Mouse (Mus musculus) hindbrain, embryonic 14.5 days (tissue): ENCODE measurements around the gene Glb1. TPM values are rescaled to one million over a fixed set of nuclear protein-coding genes. Genes with fewer than 3 reads are reported as not detected.

Experiments used
- ATAC-seq: fragments of 200-750 bp; cut with Nextera tagmentation; 2 replicates; pipeline ENCODE4 v1.8.0; 2017; ENCODE audit warnings: moderate number of reproducible peaks, mild to moderate bottlenecking, moderate TSS enrichment, moderate library complexity; ENCODE audit not compliant: low FRiP score
- DNase-seq: peaks from one replicate; pipeline ENCODE4 v3.0.0-alpha.2; 2015; ENCODE audit warnings: low spot score
- H3K27ac ChIP-seq: fragments of 300-500 bp; sonication (generic); 2 replicates; pipeline ENCODE4 v1.5.1; 2014; ENCODE audit warnings: mild to moderate bottlenecking, moderate library complexity
- H3K27me3 ChIP-seq: fragments of 300-500 bp; sonication (generic); 2 replicates; pipeline ENCODE4 v1.6.1; 2014; ENCODE audit warnings: mild to moderate bottlenecking, low read length, mixed read lengths; ENCODE audit not compliant: control insufficient read depth, insufficient read depth
- H3K36me3 ChIP-seq: fragments of 300-500 bp; sonication (generic); replicated peaks from 2 replicates; pipeline ENCODE4 v1.6.1; 2014; ENCODE audit not compliant: control insufficient read depth, insufficient read depth
- H3K4me1 ChIP-seq: fragments of 300-500 bp; sonication (generic); replicated peaks from 2 replicates; pipeline ENCODE4 v1.6.1; 2014; ENCODE audit warnings: antibody characterized with exemption, low read length, mixed read lengths; ENCODE audit not compliant: control insufficient read depth, insufficient read depth
- H3K4me2 ChIP-seq: fragments of 300-500 bp; sonication (generic); replicated peaks from 2 replicates; pipeline ENCODE4 v1.6.1; 2014; ENCODE audit warnings: mild to moderate bottlenecking, moderate library complexity
- H3K4me3 ChIP-seq: fragments of 300-500 bp; sonication (generic); replicated peaks from 2 replicates; pipeline ENCODE4 v1.5.1; 2014; ENCODE audit warnings: mild to moderate bottlenecking, low read length
- H3K9ac ChIP-seq: fragments of 300-500 bp; sonication (generic); 2 replicates; pipeline ENCODE4 v1.6.1; 2014
- H3K9me3 ChIP-seq: fragments of 300-500 bp; sonication (generic); 2 replicates; pipeline ENCODE4 v1.6.1; 2016; ENCODE audit warnings: low read length; ENCODE audit not compliant: control insufficient read depth
- WGBS: fragments of 180-500 bp; shearing (Covaris S2); extraction: QIAGEN DNeasy Blood & Tissue Kit; methylation state at CpG from one replicate; pipeline ENCODE4 v1.1.7; 2014; 5-methylcytosine and 5-hydroxymethylcytosine counted together
- polyA plus RNA-seq: library from polyadenylated mRNA; unstranded; fragments of >200 nt; fragmentation: Nextera tagmentation; extraction: Ambion mirVana; gene quantifications from 2 replicates; pipeline ENCODE4 v1.2.1, GENCODE M21; 2014

The Glb1 gene
- polyA plus RNA-seq, 1 experiment from 2014 or later = 36.2 TPM

GRCm38 (mm10) chr9:114498218-114498617, 97.3 kb downstream of the Glb1 start:
- ATAC-seq (no peak), DNase-seq (peak; percentile 81)
- no peak overlapping the region for H3K4me3 ChIP-seq
- peak overlapping the region; percentile 20; the same call in 1 of the 2 replicates for H3K4me2 ChIP-seq
- no peak overlapping the region for H3K27ac ChIP-seq
- H3K4me1 ChIP-seq = no peaks in the 10 kb centered on the region
- WGBS = 13% methylated on average over 11 of the region's 11 CpGs
- no peaks in the 10 kb centered on the region for H3K27me3 ChIP-seq
- no peaks in the 10 kb centered on the region for H3K36me3 ChIP-seq
- no peak overlapping the region for H3K9ac ChIP-seq
- no peaks in the 10 kb centered on the region for H3K9me3 ChIP-seq

GRCm38 (mm10) chr9:114499783-114500515, 99.1 kb downstream of the Glb1 start:
- no peaks in the 10 kb centered on the region for H3K36me3 ChIP-seq
- H3K4me1 ChIP-seq = no peaks in the 10 kb centered on the region
- 23% methylated on average over 15 of the region's 15 CpGs for WGBS
- no peak overlapping the region for H3K4me3 ChIP-seq
- no peaks in the 10 kb centered on the region for H3K9me3 ChIP-seq
- H3K27ac ChIP-seq = no peak overlapping the region
- H3K27me3 ChIP-seq = no peaks in the 10 kb centered on the region
- no peak overlapping the region for H3K4me2 ChIP-seq
- no peak overlapping the region for H3K9ac ChIP-seq
- ATAC-seq (no peak), DNase-seq (peak; percentile 71)

- no peaks in the 10 kb centered on the region for H3K36me3 ChIP-seq
- 92% methylated on average over 7 of the region's 7 CpGs for WGBS
Measured at GRCm38 (mm10) chr9:114501111-114501510, 100.2 kb downstream of the Glb1 start.

GRCm38 (mm10) chr9:114501913-114502312, 101.0 kb downstream of the Glb1 start:
- Histone ChIP-seq H3K4me2 (no peak overlapping the region), H3K36me3 (no peaks in the 10 kb centered on the region), H3K27ac (no peak overlapping the region), H3K9me3 (no peaks in the 10 kb centered on the region), H3K27me3 (no peaks in the 10 kb centered on the region), H3K4me1 (no peaks in the 10 kb centered on the region), H3K4me3 (no peak overlapping the region), H3K9ac (no peak overlapping the region)
- ATAC-seq = no peak
- DNase-seq = no peak
- WGBS = 98% methylated on average over 11 of the region's 11 CpGs

More at GRCm38 (mm10) chr9:114501111-114501510, 100.2 kb downstream of the Glb1 start:
- Histone ChIP-seq H3K4me1 (no peaks in the 10 kb centered on the region), H3K4me2 (no peak overlapping the region), H3K9ac (no peak overlapping the region), H3K27me3 (no peaks in the 10 kb centered on the region), H3K4me3 (no peak overlapping the region), H3K27ac (no peak overlapping the region), H3K9me3 (no peaks in the 10 kb centered on the region)
- DNase-seq (no peak), ATAC-seq (no peak)

GRCm38 (mm10) chr9:114502711-114503427, 102.0 kb downstream of the Glb1 start:
- no peak overlapping the region for H3K4me2 ChIP-seq
- no peaks in the 10 kb centered on the region for H3K4me1 ChIP-seq
- DNase-seq = no peak
- no peak for ATAC-seq
- no peak overlapping the region for H3K27ac ChIP-seq
- H3K4me3 ChIP-seq = no peak overlapping the region
- H3K36me3 ChIP-seq = no peaks in the 10 kb centered on the region
- H3K9ac ChIP-seq = no peak overlapping the region
- 76% methylated on average over 15 of the region's 15 CpGs for WGBS
- no peaks in the 10 kb centered on the region for H3K27me3 ChIP-seq
- no peaks in the 10 kb centered on the region for H3K9me3 ChIP-seq

GRCm38 (mm10) chr9:114504816-114505215, 103.9 kb downstream of the Glb1 start, which contains the start of gene Ccr4:
Gene Ccr4 (minus strand): TSS chr9:114504916.
- ATAC-seq = no peak
- H3K9me3 ChIP-seq = no peaks in the 10 kb centered on the region
- no peaks in the 10 kb centered on the region for H3K27me3 ChIP-seq
- H3K4me2 ChIP-seq = no peak within 1 kb of the TSS
- H3K36me3 ChIP-seq = no peaks in the 10 kb centered on the region
- H3K9ac ChIP-seq = no peak within 1 kb of the TSS
- DNase-seq = no peak
- no peaks in the 10 kb centered on the region for H3K4me1 ChIP-seq
- H3K4me3 ChIP-seq = no peak within 1 kb of the TSS
- 95% methylated on average over 9 of the region's 9 CpGs for WGBS
- H3K27ac ChIP-seq = no peak within 1 kb of the TSS

- 81% methylated on average over 4 of the region's 4 CpGs for WGBS
- Histone ChIP-seq H3K9ac (no peak overlapping the region), H3K4me1 (no peaks in the 10 kb centered on the region)
Measured at GRCm38 (mm10) chr9:114506564-114506963, 105.7 kb downstream of the Glb1 start.

GRCm38 (mm10) chr9:114507421-114507820, 106.5 kb downstream of the Glb1 start:
- no peak for DNase-seq
- WGBS = 93% methylated on average over 9 of the region's 9 CpGs
- ATAC-seq = no peak
- H3K9me3 ChIP-seq = peaks cover 14% of the 10 kb centered on the region
- no peak overlapping the region for H3K4me2 ChIP-seq
- H3K9ac ChIP-seq = no peak overlapping the region
- no peaks in the 10 kb centered on the region for H3K4me1 ChIP-seq
- H3K27ac ChIP-seq = no peak overlapping the region
- H3K4me3 ChIP-seq = no peak overlapping the region
- H3K36me3 ChIP-seq = peaks cover under 1% of the 10 kb centered on the region; the same call in 1 of the 2 replicates
- H3K27me3 ChIP-seq = no peaks in the 10 kb centered on the region

More at GRCm38 (mm10) chr9:114506564-114506963, 105.7 kb downstream of the Glb1 start:
- Histone ChIP-seq H3K4me2 (no peak overlapping the region), H3K27ac (no peak overlapping the region), H3K36me3 (no peaks in the 10 kb centered on the region), H3K4me3 (no peak overlapping the region), H3K27me3 (no peaks in the 10 kb centered on the region), H3K9me3 (peaks cover 5% of the 10 kb centered on the region; the same call in 1 of the 2 replicates)
- DNase-seq = no peak
- no peak for ATAC-seq

- ATAC-seq (no peak), DNase-seq (no peak)
- no peak overlapping the region for H3K4me2 ChIP-seq
- H3K36me3 ChIP-seq = peaks cover 17% of the 10 kb centered on the region
- H3K4me1 ChIP-seq = no peaks in the 10 kb centered on the region
- no peak overlapping the region for H3K27ac ChIP-seq
- WGBS = 98% methylated on average over 9 of the region's 9 CpGs
- no peaks in the 10 kb centered on the region for H3K27me3 ChIP-seq
- no peak overlapping the region for H3K4me3 ChIP-seq
- H3K9ac ChIP-seq = no peak overlapping the region
- peaks cover 32% of the 10 kb centered on the region for H3K9me3 ChIP-seq
Measured at GRCm38 (mm10) chr9:114509785-114510184, 108.9 kb downstream of the Glb1 start.
